8 mouse cellular contexts compared by ENCODE assay signal in genomic region chr9:31400441-31400840, GRCm38 (mm10). TPM values are rescaled to one million over a fixed set of nuclear protein-coding genes. Genes with fewer than 3 reads are reported as not detected.
A peak's percentile ranks its signal among the peaks of the same experiment; 100 is the strongest.
DNase-seq lines count a peak whose midpoint lies in the region; ATAC-seq and TF ChIP-seq lines count a peak whose summit lies in the region.

No protein-coding gene starts in this region.

- WGBS in kidney, embryonic 16.5 days, result 53% methylated on average over 4 of the region's 4 CpGs
- 45% methylated on average over 4 of the region's 4 CpGs for WGBS in heart, postnatal 0 days
- 57% methylated on average over 4 of the region's 4 CpGs for WGBS in limb, embryonic 11.5 days

- DNase-seq in kidney, adult 9 months, result peak; percentile 69
- peak; percentile 77 for DNase-seq in NIH3T3 (ENCODE audit: low read depth)
- peak; percentile 60 to 67 for DNase-seq in cerebellum, postnatal 36 days
- DNase-seq in heart, postnatal 0 days (ENCODE audit: low spot score), result peak; percentile 40
- peak; percentile 84 for DNase-seq in limb, embryonic 11.5 days (ENCODE audit: low spot score)
- peak; percentile 84 for DNase-seq in retina, embryonic 14.5 days (ENCODE audit: low spot score)
- peak; percentile 44 for DNase-seq in urinary bladder, postnatal 10 days (ENCODE audit: low spot score)

- no peak overlapping the region for H3K27ac ChIP-seq in kidney, embryonic 16.5 days (ENCODE audit: low read length)
- H3K27ac ChIP-seq in heart, postnatal 0 days (ENCODE audit: low read depth), result no peak overlapping the region
- H3K27ac ChIP-seq in limb, embryonic 11.5 days (replicated peaks; ENCODE audit: low read depth, low read length), result no peak overlapping the region

- H3K4me3 ChIP-seq in kidney, embryonic 16.5 days (ENCODE audit: low read length), result no peak overlapping the region
- no peak overlapping the region for H3K4me3 ChIP-seq in heart, postnatal 0 days (ENCODE audit: low read depth, low read length)
- no peak overlapping the region for H3K4me3 ChIP-seq in limb, embryonic 11.5 days (ENCODE audit: low read depth, low read length)

- peaks cover 77% of the 10 kb centered on the region for H3K36me3 ChIP-seq in kidney, embryonic 16.5 days (ENCODE audit: insufficient read depth, low read length)
- peaks cover 93% of the 10 kb centered on the region for H3K36me3 ChIP-seq in heart, postnatal 0 days (replicated peaks; ENCODE audit: control insufficient read depth, insufficient read depth, low read length)
- H3K36me3 ChIP-seq in limb, embryonic 11.5 days (ENCODE audit: control insufficient read depth, insufficient read depth, low read length), result peaks cover 35% of the 10 kb centered on the region

- H3K27me3 ChIP-seq in kidney, embryonic 16.5 days (ENCODE audit: insufficient read depth, low read length), result no peaks in the 10 kb centered on the region
- H3K27me3 ChIP-seq in heart, postnatal 0 days (ENCODE audit: control insufficient read depth, insufficient read depth, low read length), result no peaks in the 10 kb centered on the region
- H3K27me3 ChIP-seq in limb, embryonic 11.5 days (ENCODE audit: control insufficient read depth, insufficient read depth, low read length), result no peaks in the 10 kb centered on the region

- peak; percentile 79 for TF ChIP-seq CTCF in heart, postnatal 0 days (IDR thresholded peaks at IDR 0.05; ENCODE audit: low read depth)

- no peaks in the 10 kb centered on the region for H3K9me3 ChIP-seq in kidney, embryonic 16.5 days (ENCODE audit: low read length)
- no peaks in the 10 kb centered on the region for H3K9me3 ChIP-seq in heart, postnatal 0 days (replicated peaks; ENCODE audit: control insufficient read depth, low read length)
- no peaks in the 10 kb centered on the region for H3K9me3 ChIP-seq in limb, embryonic 11.5 days (ENCODE audit: control insufficient read depth, low read length)

- H3K9ac ChIP-seq in kidney, embryonic 16.5 days (replicated peaks; ENCODE audit: low read length), result no peak overlapping the region
- H3K9ac ChIP-seq in heart, postnatal 0 days (replicated peaks; ENCODE audit: low read depth, low read length), result no peak overlapping the region
- H3K9ac ChIP-seq in limb, embryonic 11.5 days (ENCODE audit: low read length), result no peak overlapping the region

- ATAC-seq in kidney, embryonic 16.5 days (ENCODE audit: low FRiP score, low TSS enrichment), result no peak
- ATAC-seq in heart, postnatal 0 days (ENCODE audit: insufficient read depth, low read depth), result peak; percentile 27; the same call in 1 of the 2 replicates
- no peak for ATAC-seq in limb, embryonic 11.5 days (ENCODE audit: insufficient number of reproducible peaks, low FRiP score, low TSS enrichment, low read depth)

- H3K4me2 ChIP-seq in kidney, embryonic 16.5 days (replicated peaks; ENCODE audit: low read depth, low read length), result no peak overlapping the region
- no peak overlapping the region for H3K4me2 ChIP-seq in heart, postnatal 0 days (ENCODE audit: low read depth, low read length)
- no peak overlapping the region for H3K4me2 ChIP-seq in limb, embryonic 11.5 days (ENCODE audit: low read depth, severe bottlenecking)

- no peak for TF ChIP-seq EP300 in heart, postnatal 0 days (IDR thresholded peaks at IDR 0.05; ENCODE audit: low read depth)

- H3K4me1 ChIP-seq in kidney, embryonic 16.5 days (ENCODE audit: insufficient read depth, low read length), result no peaks in the 10 kb centered on the region
- no peaks in the 10 kb centered on the region for H3K4me1 ChIP-seq in heart, postnatal 0 days (ENCODE audit: control insufficient read depth, insufficient read depth)
- H3K4me1 ChIP-seq in limb, embryonic 11.5 days (ENCODE audit: control insufficient read depth, insufficient read depth, low read length), result no peaks in the 10 kb centered on the region

RNA-seq across cellular contexts. Expression of gene Nfrkb, which starts 14.4 kb away (rescaled TPM):
- 21.9 and 23.4 TPM in 2 replicates for polyA plus RNA-seq in kidney, embryonic 16.5 days (2015; fragmentation: Nextera tagmentation; extraction: Ambion mirVana)
- 19.7 and 34.3 TPM in 2 replicates for total RNA-seq in heart, postnatal 0 days (2014; rRNA removed; ENCODE audit: low replicate concordance)
- polyA plus RNA-seq in heart, postnatal 0 days (2015; fragmentation: Nextera tagmentation; extraction: Ambion mirVana), result 7.9 and 8.8 TPM in 2 replicates
- 19.8 and 22.2 TPM in 2 replicates for polyA plus RNA-seq in limb, embryonic 11.5 days (2014; fragmentation: Nextera tagmentation; extraction: Ambion mirVana)
